Comparison of ENCODE assay signal across 22 mouse cellular contexts in the genomic region with DNA sequence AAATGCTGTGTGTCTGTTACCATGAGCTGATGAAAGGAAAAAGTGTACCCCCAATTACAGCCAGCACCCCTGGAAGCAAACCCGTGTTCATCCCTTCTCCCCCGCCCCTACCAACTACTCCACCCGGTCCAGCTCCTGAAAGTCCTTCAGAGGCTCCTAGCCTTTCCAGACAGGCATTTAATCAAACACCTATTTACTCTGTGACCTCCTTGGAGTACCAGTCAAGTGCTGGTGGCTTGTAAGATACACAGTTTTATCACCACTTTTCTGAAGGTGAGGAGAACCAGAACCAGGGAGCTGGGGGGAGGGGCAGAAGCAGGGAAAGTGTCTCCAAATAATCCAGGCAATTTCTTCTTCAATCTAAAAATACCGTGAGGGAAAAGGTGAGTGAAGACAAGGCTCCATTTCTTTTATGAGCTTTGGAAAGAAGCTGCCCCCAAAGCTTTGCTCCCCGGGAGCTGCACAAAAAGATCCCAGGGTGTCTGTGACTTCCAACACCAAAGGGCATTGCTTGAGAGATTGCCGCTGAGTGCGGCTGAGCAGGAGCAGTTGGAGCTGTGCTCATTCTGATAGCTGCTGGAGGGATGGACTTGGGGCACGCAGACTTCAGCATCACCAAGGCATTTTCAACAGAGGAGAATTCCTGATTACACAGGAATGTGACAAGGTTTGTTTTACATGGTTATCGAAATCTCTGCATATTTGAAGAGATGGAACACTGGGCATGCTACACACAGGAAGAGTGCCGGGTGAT.
"Had no signal": no experiment of that assay in that cellular context is flagged by ENCODE, and none has a peak within 500 bp of the region (broad histone marks: within the 10 kb centered on the region; RNA-seq: fewer than 3 reads in every experiment).

No protein-coding gene starts in this region.

- ATAC-seq: liver, embryonic 12.5 days; midbrain, embryonic 15.5 days had no signal

- H3K36me3 ChIP-seq: limb, embryonic 10.5 days; limb, embryonic 13.5 days; liver, embryonic 12.5 days; liver, embryonic 15.5 days; midbrain, embryonic 12.5 days; midbrain, embryonic 15.5 days; neural tube, embryonic 12.5 days; neural tube, embryonic 15.5 days had no signal

- DNase-seq: kidney, postnatal 25 days; layer of hippocampus, adult 9-11 months; liver; lung, adult 18-20 months; lung, postnatal 14 days; right cerebral cortex, adult 18-20 months; right cerebral cortex, postnatal 14 days; right cerebral cortex, postnatal 4 days; thymus, adult 18-20 months; thymus, postnatal 36 days had no signal

- H3K4me2 ChIP-seq: limb, embryonic 13.5 days; liver, embryonic 12.5 days; liver, embryonic 15.5 days; midbrain, embryonic 12.5 days; midbrain, embryonic 15.5 days; neural tube, embryonic 12.5 days; neural tube, embryonic 15.5 days had no signal

- H3K4me1 ChIP-seq: limb, embryonic 13.5 days; liver, embryonic 12.5 days; liver, embryonic 15.5 days; midbrain, embryonic 12.5 days; midbrain, embryonic 15.5 days; neural tube, embryonic 12.5 days; neural tube, embryonic 15.5 days had no signal

- H3K27ac ChIP-seq: kidney, postnatal 0 days; layer of hippocampus, adult 2 months; limb, embryonic 10.5 days; limb, embryonic 13.5 days; liver, embryonic 12.5 days; liver, embryonic 15.5 days; macrophage; midbrain, embryonic 12.5 days; midbrain, embryonic 15.5 days; neural tube, embryonic 12.5 days; neural tube, embryonic 15.5 days; stomach, postnatal 0 days had no signal

- H3K4me3 ChIP-seq: layer of hippocampus, adult 2 months; limb, embryonic 10.5 days; limb, embryonic 13.5 days; liver, embryonic 12.5 days; liver, embryonic 15.5 days; midbrain, embryonic 12.5 days; midbrain, embryonic 15.5 days; neural tube, embryonic 12.5 days; neural tube, embryonic 15.5 days had no signal

- H3K27me3 ChIP-seq: liver, embryonic 12.5 days; liver, embryonic 15.5 days; midbrain, embryonic 12.5 days; midbrain, embryonic 15.5 days; neural tube, embryonic 12.5 days; neural tube, embryonic 15.5 days had no signal

- H3K9me3 ChIP-seq: limb, embryonic 10.5 days; limb, embryonic 13.5 days; liver, embryonic 15.5 days; midbrain, embryonic 12.5 days; midbrain, embryonic 15.5 days; neural tube, embryonic 12.5 days; neural tube, embryonic 15.5 days had no signal

- H3K9ac ChIP-seq: limb, embryonic 13.5 days; liver, embryonic 12.5 days; liver, embryonic 15.5 days; midbrain, embryonic 12.5 days; midbrain, embryonic 15.5 days; neural tube, embryonic 12.5 days; neural tube, embryonic 15.5 days had no signal
